Mouse (Mus musculus) fibroblast of lung, adult 2 months (primary cell): ENCODE data around the gene Pawr.

Experiments used
- DNase-seq: peaks from one replicate; pipeline ENCODE4 v3.0.0-alpha.2; 2011; ENCODE audit warnings: low read depth

Pawr gene

DNA sequence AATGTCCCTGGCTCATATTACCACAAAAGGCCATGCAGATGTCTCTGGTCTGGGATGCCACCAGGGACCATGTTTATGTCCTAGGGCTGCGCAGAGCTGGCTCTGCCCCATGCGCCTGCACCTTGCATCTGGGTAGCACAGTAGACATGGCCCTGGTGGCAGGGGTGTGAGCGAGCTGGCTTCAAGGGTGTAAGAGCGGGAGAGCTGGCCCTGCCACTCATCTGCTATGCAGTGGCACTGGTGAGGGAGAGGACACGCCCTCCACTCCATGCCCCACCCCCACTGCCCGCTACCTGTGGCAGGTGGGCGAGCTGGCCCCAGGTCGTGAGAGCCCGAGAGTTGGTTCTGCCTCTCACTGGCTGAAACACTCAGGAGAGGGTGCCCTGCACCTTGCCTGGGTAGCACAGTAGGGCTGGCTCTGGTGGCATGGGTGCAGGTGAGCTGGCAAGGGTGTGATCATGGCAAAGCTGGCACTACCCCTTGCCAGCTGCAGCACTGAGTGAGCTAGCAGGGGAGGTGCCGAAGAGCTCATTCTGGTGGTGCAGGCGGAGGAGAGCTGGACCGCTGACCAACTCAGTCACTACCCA lies 24.8 kb downstream of the Pawr start:
- DNase-seq, result no peak

DNA sequence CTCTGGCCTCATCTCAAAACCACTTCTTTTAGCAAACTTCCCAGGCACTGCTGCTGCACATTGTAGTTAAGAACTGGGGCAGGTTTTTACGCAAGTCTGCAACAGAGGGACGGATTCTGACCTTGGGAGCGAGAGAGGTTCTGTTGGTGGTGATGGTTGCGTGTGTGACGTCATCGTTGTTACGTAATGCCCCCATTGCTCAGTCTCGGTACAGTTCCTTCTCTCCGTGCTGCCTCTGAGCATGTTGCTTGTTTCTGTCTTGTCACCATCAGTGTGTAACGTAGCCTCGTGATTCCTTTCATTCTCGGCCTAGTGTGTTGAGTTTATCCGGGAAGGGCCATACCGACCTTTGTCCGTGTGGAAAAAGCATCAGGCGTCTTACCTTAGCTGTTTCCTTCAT lies 28.1 kb downstream of the Pawr start:
- no peak for DNase-seq

DNA sequence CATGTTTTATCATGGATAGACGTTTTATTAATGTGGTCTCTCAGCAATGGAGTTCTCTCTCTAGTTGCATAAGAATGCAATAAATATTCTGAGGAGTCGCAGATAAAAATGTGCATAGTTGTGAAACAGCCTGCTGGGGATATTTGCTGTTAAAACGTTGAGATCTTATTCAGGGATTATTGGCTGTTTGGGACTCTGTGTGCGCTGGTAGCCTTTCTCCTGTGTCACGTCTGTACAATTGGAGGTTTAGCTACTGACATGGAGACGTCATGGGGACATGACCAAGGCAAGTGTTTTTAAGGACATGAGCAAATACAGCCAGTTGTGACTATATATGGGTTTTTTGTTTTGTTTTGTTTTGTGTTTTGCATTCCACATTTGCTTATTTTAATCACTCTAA lies 28.9 kb downstream of the Pawr start:
- no peak for DNase-seq

DNA sequence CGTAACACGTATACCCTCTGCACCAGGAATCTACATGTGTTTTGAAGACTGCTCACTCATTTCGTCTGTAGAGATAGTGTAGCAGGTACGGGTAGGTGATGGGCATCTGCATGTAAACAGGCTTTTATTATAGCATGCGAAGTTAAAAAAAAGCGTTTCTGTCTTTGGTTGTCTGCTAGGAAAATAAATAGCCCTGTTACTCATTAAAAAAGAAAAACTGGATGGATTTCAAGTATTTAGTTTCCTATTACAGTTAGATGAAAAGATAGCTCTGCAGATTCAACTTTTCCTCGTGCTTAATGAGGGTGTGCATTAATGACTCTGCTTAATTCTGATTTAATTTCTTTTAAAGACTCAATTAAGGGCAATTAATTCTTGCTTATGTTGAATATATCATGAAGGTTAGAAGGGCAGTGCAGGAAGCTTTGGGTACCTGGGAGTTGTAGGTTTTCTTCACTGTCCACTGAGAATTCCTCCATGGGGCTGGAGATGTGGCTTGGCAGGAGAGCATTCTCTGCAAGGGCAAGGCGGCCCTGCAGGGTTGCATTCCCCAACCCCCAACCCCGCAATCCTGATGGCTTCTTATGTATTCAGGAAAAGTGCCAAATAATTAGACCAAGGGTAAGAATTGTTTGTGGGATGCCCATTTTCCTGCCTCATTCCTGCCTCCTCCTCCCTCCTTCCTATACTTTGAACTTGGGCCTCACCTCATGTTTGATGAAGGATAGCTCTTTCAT lies 29.7 kb downstream of the Pawr start:
- no peak for DNase-seq

DNA sequence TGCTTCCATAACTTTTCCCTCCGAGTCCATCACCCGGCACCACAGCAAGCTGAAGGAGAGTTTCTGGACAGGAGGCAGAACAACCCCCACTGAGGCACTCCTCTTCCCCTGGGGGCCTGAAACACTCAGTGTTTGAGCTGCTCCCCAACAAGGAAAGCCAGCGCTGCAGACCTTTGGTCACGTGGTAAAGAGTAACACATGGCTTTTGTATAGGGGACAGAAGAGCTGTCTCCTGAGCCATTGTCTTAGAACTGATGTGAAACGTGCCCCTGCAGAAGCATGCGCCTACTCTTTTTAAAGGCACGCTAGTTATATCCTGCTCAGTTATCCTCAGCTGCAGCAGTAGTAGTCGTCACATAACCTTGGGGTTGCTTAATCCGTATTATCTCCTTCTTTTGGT lies 32.0 kb downstream of the Pawr start:
- DNase-seq, result no peak

DNA sequence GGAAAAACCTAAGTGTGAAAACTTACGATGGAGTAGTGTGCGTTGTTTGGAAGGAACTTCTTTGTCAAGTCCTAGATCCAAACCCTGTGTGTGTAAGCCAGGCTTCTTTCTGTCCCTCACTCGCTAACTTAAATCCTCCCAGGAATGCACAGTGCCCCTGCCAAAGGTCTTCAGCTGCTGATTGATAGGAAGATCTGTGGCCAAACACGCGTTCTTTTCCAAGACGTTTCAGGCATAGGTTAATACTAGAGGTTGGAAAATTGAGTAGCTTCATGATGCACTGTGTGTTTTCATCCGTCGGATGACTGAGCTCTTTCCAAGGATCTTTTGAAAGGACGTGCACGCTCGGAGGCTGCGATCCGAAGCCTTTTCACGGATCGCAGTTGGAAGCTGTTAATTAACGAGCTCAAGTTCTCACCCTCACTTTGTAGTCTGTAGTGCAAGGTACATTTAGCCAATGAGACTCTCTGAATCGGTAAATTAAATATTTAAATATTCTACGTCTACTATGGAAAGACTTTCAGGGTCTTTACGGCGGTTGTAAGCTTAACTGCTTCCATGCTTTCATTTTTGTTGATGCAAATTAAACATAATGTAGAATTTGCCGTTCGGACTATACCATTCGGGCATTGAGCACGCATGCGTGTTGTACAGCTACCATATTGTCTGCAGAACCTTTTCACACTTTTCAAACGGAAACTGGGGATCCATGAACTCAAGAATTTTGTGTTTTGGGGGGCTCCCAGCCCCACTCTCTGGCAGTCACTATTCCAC lies 33.2 kb downstream of the Pawr start:
- DNase-seq, result no peak

DNA sequence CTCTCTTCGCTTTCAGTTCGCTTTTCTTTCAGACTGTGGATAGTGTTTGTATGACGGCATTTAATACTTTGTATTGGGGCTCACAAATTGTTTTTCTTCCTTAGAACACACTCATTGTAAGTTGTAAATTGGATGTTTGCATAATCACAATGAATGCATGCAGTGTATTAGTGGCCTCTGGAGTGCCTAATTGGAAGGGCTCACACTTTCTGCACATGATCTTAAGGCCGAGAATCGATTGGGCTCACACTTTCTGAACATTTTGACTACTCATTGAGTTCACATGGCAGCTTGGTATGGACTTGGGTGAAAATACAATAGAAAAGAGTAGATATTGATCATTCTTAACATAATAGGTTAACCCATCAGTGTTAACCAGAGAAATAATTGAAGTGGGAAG lies 34.3 kb downstream of the Pawr start:
- no peak for DNase-seq

DNA sequence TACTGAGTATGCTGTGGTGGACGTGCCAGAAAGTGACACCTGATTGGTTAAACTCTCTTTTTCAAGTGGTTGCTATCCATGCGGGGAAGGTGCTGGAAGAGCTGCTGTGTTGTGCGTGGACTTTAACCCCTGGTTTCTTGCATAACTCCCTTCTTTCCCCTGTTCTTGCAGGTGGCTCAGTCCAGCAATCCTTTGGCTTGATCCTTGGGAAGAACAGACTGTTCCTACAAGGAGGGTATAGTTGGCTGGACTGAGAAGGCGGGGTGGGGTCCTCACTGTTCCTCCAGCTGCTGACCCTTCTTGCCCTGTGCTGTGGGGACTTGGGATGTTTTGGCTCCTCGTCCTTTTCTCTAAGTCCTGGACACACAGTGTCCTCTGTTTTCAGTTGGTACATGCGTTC lies 36.4 kb downstream of the Pawr start:
- DNase-seq, result no peak

DNA sequence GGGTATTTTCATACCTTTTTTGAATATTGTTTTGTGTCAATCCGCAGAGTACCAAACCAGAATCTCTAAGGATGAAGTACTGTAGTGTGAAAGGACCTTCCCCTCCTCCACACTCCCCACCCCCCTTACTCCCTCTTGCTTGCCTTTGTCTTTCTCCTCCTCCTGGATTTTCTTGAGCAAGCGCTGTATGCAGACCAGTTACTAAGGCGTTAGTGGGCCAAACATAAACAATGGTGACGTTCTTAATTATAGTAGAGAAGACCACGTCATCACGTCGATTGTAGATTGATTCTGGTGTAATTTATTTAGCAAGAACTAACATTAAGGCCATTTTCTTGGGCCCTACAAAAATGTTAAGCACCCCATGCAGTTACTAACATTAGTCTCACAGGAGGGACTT lies 40.3 kb downstream of the Pawr start:
- DNase-seq, result no peak

DNA sequence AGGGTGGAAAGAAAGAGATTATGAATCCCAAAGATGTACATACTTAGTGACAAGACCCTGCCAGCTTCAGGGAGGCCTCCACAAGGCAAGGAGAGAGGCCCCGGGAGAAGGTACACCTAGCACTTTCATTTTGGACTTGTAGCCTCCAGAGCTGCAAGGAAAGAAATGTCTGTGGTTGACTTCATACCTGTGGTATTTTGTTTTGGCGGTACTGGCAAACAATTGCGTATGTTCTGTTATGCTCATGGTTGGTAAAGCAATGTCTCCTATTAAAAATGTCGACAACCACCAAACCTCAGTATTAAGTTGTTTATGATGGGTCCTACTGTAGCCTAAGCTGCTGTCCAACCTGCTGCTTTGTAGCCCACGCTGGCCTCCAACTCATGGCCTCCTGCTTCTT lies 40.9 kb downstream of the Pawr start:
- peak; percentile 27 for DNase-seq

DNA sequence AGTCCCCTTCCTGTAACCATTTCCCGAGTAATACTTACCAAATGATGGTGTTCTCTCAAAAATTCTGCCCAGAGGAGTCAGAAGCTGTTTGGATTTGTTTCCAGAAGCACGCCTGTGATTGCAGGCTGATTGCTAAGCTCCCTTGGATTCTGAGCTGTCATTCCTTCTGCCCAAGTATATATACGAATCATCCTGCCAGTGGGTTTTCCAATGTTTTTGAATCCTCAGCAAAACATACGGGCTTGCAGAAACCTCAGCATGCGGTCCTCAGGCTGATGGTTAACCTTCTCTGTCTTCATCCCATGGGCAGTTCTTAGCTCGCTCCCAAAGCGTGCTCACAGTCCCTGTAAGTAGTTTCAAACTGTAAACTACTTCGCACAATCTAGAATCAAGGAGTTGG lies 43.9 kb downstream of the Pawr start:
- no peak for DNase-seq

DNA sequence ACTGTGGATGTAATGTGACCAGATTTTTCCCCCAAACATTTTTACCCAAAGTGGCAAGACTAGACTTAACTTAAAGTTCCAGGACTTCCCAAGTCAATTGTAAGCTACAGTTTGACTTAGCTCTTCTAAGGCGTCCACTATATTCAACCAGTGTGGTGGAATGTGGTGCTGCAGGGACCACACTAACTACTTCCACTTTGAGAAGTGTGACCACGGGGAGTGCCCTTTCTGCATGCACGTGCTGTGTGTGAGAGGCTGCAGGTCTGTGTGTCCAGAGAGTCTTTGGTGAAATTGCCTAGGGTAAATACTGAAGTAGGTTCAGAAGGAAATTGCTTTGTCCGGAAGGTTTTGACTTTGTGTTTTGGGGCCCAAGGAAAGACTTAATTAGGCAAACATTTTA lies 44.4 kb downstream of the Pawr start:
- DNase-seq, result no peak

DNA sequence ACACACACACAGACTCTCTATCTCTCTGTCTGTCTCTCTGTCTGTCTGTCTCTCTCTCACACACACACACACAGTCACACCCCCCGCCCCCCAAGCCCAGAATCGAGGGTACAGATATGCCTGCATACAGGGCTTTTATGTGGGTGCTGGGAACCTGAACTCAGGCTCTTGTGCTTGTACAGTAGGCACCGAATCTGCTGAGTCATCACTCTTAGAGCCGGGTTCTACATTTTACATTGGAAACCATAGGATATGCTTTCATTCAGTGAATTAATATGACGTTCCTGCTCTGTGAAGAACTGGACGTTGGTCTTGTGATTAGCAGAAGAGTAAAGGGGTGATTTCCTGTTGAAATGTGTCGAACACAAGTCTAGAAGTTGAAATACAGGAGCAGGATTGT lies 45.4 kb downstream of the Pawr start:
- DNase-seq, result no peak

DNA sequence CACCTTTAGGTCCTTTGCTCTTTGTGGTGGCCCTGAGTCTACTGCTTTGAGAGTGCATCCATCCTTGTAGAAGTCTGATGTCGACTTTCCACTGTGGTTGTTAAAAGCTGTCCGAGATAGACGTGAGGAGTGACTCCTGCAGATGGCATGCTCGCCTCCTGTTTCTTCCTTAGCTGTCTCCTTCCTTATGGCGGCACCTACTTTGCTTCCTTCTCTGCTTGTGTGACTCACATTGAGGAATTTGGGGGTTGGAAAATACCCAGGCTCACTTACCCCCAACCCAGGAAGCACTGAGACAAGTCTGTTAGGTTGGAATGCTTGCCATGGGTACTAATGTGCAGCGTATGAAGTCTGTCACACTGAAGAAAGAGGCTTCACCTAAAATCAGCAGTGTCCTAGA lies 46.1 kb downstream of the Pawr start:
- DNase-seq, result no peak

DNA sequence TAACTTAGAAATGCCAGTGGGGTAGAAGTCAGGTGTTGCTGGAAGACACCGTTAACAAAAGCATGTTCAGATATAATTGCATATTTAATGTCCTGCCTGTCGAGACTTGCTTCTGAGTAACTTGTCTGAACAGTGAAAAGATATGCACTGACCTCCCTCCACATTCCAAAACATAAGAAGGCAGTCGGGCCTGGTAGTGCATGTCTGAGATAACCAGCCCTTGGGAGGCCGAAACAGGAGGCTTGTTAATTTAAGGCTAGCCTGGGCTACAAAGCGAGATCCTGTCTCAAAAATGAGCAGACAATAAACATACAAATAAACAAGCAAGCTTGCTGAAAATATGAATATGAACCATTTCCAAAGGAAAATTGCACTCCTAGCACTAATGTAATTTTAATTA lies 46.6 kb downstream of the Pawr start:
- no peak for DNase-seq

DNA sequence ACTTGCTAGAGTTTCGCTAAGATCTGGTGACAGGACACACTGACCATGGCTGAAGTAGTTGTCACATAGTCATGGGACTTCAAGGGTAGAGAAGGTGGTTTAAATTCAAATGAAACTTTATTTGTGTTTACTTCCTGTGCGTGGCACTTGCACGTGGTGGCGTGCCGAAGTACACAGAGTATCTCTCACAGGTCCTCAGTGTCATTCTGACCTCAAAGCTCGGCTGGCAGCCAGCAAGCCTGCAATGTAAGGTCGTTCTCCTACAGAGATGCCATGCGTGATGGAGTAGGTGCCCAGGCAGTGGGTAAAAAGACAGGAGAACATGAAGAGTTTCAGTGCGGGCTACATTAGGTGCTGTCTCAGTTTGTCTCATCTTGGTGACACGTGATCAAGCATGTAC lies 48.8 kb downstream of the Pawr start:
- no peak for DNase-seq

DNA sequence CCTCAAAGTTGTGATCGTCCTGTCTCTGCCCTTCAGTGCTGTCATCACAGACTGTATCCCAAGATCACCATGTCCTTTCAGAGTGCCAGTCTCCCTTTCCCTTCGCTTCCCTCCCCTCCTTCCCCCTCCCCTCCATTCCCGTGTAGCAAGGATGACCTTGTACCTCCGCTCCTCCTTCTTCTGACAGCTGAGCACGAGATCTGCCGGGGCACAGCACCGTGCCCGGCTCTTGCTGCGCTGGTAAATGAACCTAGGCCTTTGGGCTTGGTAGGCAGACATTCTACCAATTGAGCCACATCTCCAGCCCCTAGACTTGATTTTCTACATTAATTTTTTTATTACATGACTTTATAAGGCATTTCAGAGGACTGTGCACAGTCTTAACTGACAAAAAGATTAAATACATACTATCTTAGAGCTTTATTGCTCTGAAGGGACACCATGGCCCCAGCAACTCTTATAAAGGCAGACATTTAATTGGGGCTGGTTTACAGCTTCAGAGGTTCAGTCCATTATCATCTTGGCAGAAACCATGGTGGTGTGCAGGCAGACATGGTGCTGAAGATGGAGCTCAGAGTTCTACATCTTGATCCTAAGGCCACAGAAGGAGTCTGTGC lies 52.3 kb downstream of the Pawr start:
- DNase-seq, result no peak

DNA sequence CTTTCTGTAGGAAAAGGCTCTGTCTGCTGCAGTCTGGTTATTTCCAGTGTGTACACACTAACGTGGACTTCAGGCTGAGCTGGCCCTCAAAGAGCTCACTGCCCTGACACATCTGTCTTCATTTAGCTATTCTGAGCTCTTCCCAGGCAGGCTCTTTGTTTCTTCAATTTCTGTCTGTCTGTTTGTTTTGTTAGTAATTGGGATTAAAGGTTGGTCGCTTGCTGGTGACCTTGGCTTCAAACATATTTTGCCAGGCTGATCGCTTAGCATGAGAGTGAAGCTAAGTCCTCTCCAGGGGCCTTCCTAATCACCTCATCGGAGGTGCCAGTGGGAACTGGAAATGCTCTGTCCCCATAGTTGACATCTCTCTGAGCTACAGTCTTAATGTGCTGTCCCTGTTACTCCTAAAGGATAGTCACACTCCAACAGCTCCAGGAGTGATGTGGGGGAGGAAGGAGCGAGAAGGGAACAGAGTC lies 53.6 kb downstream of the Pawr start:
- no peak for DNase-seq

DNA sequence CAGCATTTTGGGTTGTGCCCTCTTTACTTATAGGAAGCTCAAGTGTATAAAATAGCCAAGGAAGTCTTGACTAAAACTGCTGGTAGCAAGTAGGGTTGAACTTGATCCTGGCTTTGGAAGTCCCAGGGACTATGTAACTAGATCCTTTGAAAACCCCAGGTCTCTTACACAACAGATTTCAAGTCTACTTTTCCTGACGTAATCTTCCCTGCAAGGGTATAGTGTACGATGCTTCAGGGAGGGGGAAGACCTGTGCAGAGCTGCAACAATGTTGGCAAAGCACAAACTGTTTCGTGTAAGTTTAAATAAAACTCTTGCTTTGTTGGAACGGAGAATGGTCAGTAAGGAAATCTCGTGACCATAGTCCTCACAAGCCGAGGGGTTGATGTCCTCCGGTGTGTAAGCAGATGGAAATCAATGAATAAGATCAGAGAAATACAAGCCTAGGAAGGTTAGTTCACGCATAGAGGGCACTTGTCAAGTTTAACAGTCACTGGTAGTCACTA lies 56.5 kb downstream of the Pawr start:
- no peak for DNase-seq

DNA sequence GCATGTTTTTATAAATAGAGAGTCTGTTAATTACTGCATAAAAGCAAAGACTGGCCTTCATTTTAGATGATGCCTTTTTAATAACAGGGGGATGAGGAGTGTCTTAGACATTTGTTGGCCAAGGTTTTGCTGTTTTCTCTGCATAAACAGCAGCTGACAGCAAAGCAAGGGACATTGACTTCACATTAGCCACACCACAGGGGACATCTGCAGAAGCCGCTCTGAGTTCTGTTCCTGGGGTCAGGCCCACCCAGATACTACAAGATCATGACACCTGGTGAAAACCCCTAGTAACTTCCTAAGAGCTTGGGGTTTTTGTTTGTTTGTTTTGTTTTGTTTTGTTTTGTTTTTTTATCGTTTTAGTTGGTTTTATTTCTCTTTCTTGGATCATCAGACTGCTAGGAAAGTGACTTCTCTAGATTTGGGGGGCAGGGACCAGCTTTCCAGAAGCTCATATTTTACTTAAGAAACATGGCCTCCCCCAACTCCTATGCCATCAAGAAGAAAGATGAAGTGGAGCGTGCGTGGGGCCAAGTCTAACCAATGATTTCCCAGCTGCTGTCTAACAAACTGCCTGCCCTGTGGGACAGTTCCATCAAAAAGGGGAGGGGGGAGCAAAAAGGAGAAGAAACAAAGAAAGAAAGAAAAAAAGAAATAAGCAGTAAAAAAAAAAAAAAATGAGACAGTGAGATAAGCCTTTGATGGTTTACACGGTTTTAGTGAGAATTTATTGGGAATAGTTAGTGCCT lies 57.4 kb downstream of the Pawr start:
- no peak for DNase-seq

DNA sequence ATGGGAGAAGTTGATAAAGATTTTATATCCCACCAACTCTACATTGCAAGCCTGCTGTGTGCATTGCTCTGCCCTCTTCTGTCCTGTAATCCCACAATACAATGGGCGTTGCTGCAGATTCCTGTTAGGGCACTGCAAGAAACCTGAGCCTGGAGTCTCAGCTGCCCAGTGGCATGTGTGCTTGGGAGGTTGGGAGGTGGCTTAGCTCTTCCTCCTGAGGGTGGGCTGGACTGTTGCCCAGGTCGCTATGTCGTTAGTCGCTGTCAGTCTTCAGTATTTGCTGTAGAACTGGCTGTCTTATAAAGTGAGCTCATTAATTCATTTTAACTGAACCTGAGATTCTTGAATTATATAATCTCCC lies 58.0 kb downstream of the Pawr start:
- no peak for DNase-seq

DNA sequence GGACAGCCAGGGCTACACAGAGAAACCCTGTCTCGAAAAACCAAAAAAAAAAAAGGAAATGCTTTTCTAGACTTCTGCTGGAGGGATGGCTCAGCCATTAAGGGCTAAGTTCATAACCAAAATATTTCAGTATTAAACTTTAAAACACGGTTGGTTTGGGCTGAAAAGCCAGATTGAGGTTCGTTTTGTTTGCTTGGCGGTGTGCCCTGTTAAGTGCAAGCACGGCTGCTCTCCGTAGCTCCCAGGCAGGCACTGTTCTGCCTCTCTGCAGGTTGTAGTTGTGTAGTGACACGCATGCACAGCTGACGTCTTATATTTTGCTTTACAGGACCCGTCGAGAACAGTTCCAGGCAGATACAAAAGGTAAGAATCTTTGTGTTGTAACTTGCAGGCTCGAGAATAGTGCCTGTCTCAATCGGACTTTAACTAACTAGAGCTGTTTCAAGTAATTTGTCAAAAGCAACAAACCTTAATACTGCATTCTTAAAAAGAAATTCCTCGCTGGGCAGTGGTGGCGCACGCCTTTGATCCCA lies 59.5 kb downstream of the Pawr start:
- DNase-seq, result no peak
